Mouse (Mus musculus): Measurements from ENCODE around the gene Bcl7b.

GRCm38 (mm10) chr5:135120753-135121152 is 47.3 kb upstream of the Bcl7b start:
- TF ChIP-seq CTCF (IDR thresholded peaks at IDR 0.05) (no peak), POLR2A (IDR thresholded peaks at IDR 0.05; ENCODE audit: insufficient read depth, low read depth, low read length) (no peak), EP300 (IDR thresholded peaks at IDR 0.05; ENCODE audit: insufficient read depth, low read depth, low read length) (no peak)

All from heart, adult 2 months (tissue).